ENCODE assay signal across 12 mouse cellular contexts in genomic region chr2:166605164-166605831, GRCm38 (mm10).
DNase-seq lines count a peak whose midpoint lies in the region; ATAC-seq lines count a peak whose summit lies in the region.
"Had no signal": no experiment of that assay in that cellular context is flagged by ENCODE, and none has a peak within 500 bp of the region (broad histone marks: within the 10 kb centered on the region; RNA-seq: fewer than 3 reads in every experiment).

No protein-coding gene starts in this region.

- H3K9me3 ChIP-seq in midbrain, embryonic 10.5 days (replicated peaks), result no peaks in the 10 kb centered on the region
- no peaks in the 10 kb centered on the region for H3K9me3 ChIP-seq in midbrain, embryonic 14.5 days (ENCODE audit: control insufficient read depth, low read length)
- H3K9me3 ChIP-seq in embryonic facial prominence, embryonic 14.5 days (ENCODE audit: control insufficient read depth, low read length), result no peaks in the 10 kb centered on the region
- no peaks in the 10 kb centered on the region for H3K9me3 ChIP-seq in heart, embryonic 13.5 days
- H3K9me3 ChIP-seq: lung, embryonic 15.5 days had no signal

- H3K9ac ChIP-seq in midbrain, embryonic 14.5 days (replicated peaks; ENCODE audit: low read length), result no peak overlapping the region
- H3K9ac ChIP-seq in embryonic facial prominence, embryonic 14.5 days (ENCODE audit: low read depth, low read length), result no peak overlapping the region
- peak overlapping the region; percentile 21; the same call in 1 of the 2 replicates for H3K9ac ChIP-seq in heart, embryonic 13.5 days
- H3K9ac ChIP-seq: lung, embryonic 15.5 days had no signal

- no peak overlapping the region for H3K4me3 ChIP-seq in midbrain, embryonic 10.5 days
- no peak overlapping the region for H3K4me3 ChIP-seq in midbrain, embryonic 14.5 days (replicated peaks; ENCODE audit: low read depth, low read length)
- no peak overlapping the region for H3K4me3 ChIP-seq in embryonic facial prominence, embryonic 14.5 days (ENCODE audit: low read depth, low read length)
- no peak overlapping the region for H3K4me3 ChIP-seq in heart, embryonic 13.5 days
- H3K4me3 ChIP-seq: lung, embryonic 15.5 days had no signal

- peaks cover 40% of the 10 kb centered on the region for H3K4me1 ChIP-seq in midbrain, embryonic 10.5 days
- H3K4me1 ChIP-seq in midbrain, embryonic 14.5 days (ENCODE audit: control insufficient read depth, insufficient read depth, low read length), result no peaks in the 10 kb centered on the region
- H3K4me1 ChIP-seq in embryonic facial prominence, embryonic 14.5 days (ENCODE audit: control insufficient read depth, insufficient read depth, low read length), result peaks cover 22% of the 10 kb centered on the region
- peaks cover 43% of the 10 kb centered on the region for H3K4me1 ChIP-seq in heart, embryonic 13.5 days
- H3K4me1 ChIP-seq: lung, embryonic 15.5 days had no signal

- H3K27ac ChIP-seq in midbrain, embryonic 10.5 days (replicated peaks), result peak overlapping the region; percentile 38; the same call in 1 of the 2 replicates
- H3K27ac ChIP-seq in midbrain, embryonic 14.5 days (replicated peaks; ENCODE audit: low read depth, low read length), result no peak overlapping the region
- H3K27ac ChIP-seq in embryonic facial prominence, embryonic 14.5 days (replicated peaks; ENCODE audit: low read depth, low read length), result 0 out of 2 replicates have a peak overlapping the region, but pooled peaks have one; percentile 16
- peak overlapping the region; percentile 69 for H3K27ac ChIP-seq in heart, embryonic 13.5 days (replicated peaks)
- H3K27ac ChIP-seq: lung, embryonic 15.5 days had no signal

- WGBS in midbrain, embryonic 10.5 days, result 75% methylated on average over 12 of the region's 12 CpGs
- WGBS in midbrain, embryonic 14.5 days, result 88% methylated on average over 12 of the region's 12 CpGs
- 43% methylated on average over 12 of the region's 12 CpGs for WGBS in embryonic facial prominence, embryonic 14.5 days
- 45% methylated on average over 12 of the region's 12 CpGs for WGBS in heart, embryonic 13.5 days

- ATAC-seq in midbrain, embryonic 14.5 days (ENCODE audit: low FRiP score, low TSS enrichment), result no peak
- no peak for ATAC-seq in embryonic facial prominence, embryonic 14.5 days (ENCODE audit: low read depth)
- no peak for ATAC-seq in heart, embryonic 13.5 days (ENCODE audit: extremely low read depth, insufficient number of reproducible peaks, low FRiP score, low TSS enrichment)
- ATAC-seq: forebrain, embryonic 16.5 days had no signal

- H3K27me3 ChIP-seq in midbrain, embryonic 10.5 days (ENCODE audit: low read depth, poor library complexity, severe bottlenecking), result no peaks in the 10 kb centered on the region
- H3K27me3 ChIP-seq in midbrain, embryonic 14.5 days (ENCODE audit: control insufficient read depth, insufficient read depth, low read length), result no peaks in the 10 kb centered on the region
- H3K27me3 ChIP-seq in embryonic facial prominence, embryonic 14.5 days (replicated peaks; ENCODE audit: control insufficient read depth, insufficient read depth, low read length), result no peaks in the 10 kb centered on the region
- H3K27me3 ChIP-seq in heart, embryonic 13.5 days (replicated peaks), result no peaks in the 10 kb centered on the region
- H3K27me3 ChIP-seq: lung, embryonic 15.5 days had no signal

- peak; percentile 33 for DNase-seq in midbrain, embryonic 10.5 days (ENCODE audit: low spot score)
- DNase-seq in midbrain, embryonic 14.5 days, result no peak
- DNase-seq in embryonic facial prominence, embryonic 14.5 days (ENCODE audit: low spot score), result no peak
- DNase-seq in skeletal muscle tissue, adult 2 months (ENCODE audit: low read depth, low spot score), result peak; percentile 88
- DNase-seq in layer of hippocampus, postnatal 14 days (ENCODE audit: low spot score in 2 of 2), result no peak
- DNase-seq in cerebellum, adult 9-11 months, result no peak
- no peak for DNase-seq in yolk sac, embryonic 10.5 days (ENCODE audit: low spot score)
- DNase-seq: cerebellum, adult 11 months; kidney, adult 2 months had no signal

- H3K36me3 ChIP-seq in midbrain, embryonic 10.5 days, result peaks cover 73% of the 10 kb centered on the region
- no peaks in the 10 kb centered on the region for H3K36me3 ChIP-seq in midbrain, embryonic 14.5 days (ENCODE audit: control insufficient read depth, insufficient read depth, low read length)
- no peaks in the 10 kb centered on the region for H3K36me3 ChIP-seq in embryonic facial prominence, embryonic 14.5 days (ENCODE audit: control insufficient read depth, insufficient read depth, low read length)
- H3K36me3 ChIP-seq in heart, embryonic 13.5 days, result peaks cover 11% of the 10 kb centered on the region; the same call in 1 of the 2 replicates
- H3K36me3 ChIP-seq: lung, embryonic 15.5 days had no signal

- no peak overlapping the region for H3K4me2 ChIP-seq in midbrain, embryonic 14.5 days (ENCODE audit: low read length)
- no peak overlapping the region for H3K4me2 ChIP-seq in embryonic facial prominence, embryonic 14.5 days (ENCODE audit: low read depth, low read length)
- H3K4me2 ChIP-seq in heart, embryonic 13.5 days, result peak overlapping the region; percentile 51
- H3K4me2 ChIP-seq: lung, embryonic 15.5 days had no signal

Comparison
In these comparisons a context has a peak if more than half of its experiments do, and no peak if none do; other contexts are left out.
1. DNase-seq: peak in midbrain, embryonic 10.5 days (single experiment) and skeletal muscle tissue, adult 2 months (single experiment); none in midbrain, embryonic 14.5 days (single experiment), embryonic facial prominence, embryonic 14.5 days (single experiment), layer of hippocampus, postnatal 14 days (0 of 2), cerebellum, adult 9-11 months (single experiment) and yolk sac, embryonic 10.5 days (single experiment).